Mouse (Mus musculus) liver, adult 2 months (tissue): ENCODE measurements around the gene Lekr1.

Source experiments
- CTCF ChIP-seq: fragments of 200-500 bp; IDR thresholded peaks from 2 replicates; pipeline ENCODE4 v1.5.1; 2011; ENCODE audit warnings: low read depth, low read length, control low read depth
- POLR2A ChIP-seq: fragments of 200-500 bp; IDR thresholded peaks from 2 replicates; pipeline ENCODE4 v1.6.1; 2011; ENCODE audit warnings: low read length, control low read depth; ENCODE audit not compliant: insufficient read depth; ENCODE audit errors: extremely low read depth

- TF ChIP-seq POLR2A = no peak
- TF ChIP-seq CTCF = no peak
Measured at GRCm38 (mm10) chr3:65673725-65674124, 7.7 kb downstream of the Lekr1 start.
